Mouse (Mus musculus) midbrain, embryonic 13.5 days (tissue): ENCODE data around the gene Mcpt1. TPM values are rescaled to one million over a fixed set of nuclear protein-coding genes. Genes with fewer than 3 reads are reported as not detected.
"Not testable (repeated sequence)": the region's sequence is repeated elsewhere in the genome, so short reads cannot be mapped to it uniquely, and the experiment has no call there.

Experiments used
- ATAC-seq: fragments of 200-750 bp; cut with Nextera tagmentation; 2 replicates; pipeline ENCODE4 v1.8.0; 2017; ENCODE audit warnings: mild to moderate bottlenecking, moderate TSS enrichment, moderate library complexity
- H3K27ac ChIP-seq: fragments of 300-500 bp; sonication (generic); 2 replicates; pipeline ENCODE4 v1.5.1; 2015; ENCODE audit warnings: inconsistent platforms, mild to moderate bottlenecking, moderate library complexity
- H3K27me3 ChIP-seq: fragments of 300-500 bp; sonication (generic); 2 replicates; pipeline ENCODE4 v1.6.1; 2015; ENCODE audit warnings: mild to moderate bottlenecking, inconsistent platforms
- H3K36me3 ChIP-seq: fragments of 300-500 bp; sonication (generic); 2 replicates; pipeline ENCODE4 v1.6.1; 2015; ENCODE audit warnings: mild to moderate bottlenecking, inconsistent platforms
- H3K4me1 ChIP-seq: fragments of 300-500 bp; sonication (generic); replicated peaks from 2 replicates; pipeline ENCODE4 v1.6.1; 2015; ENCODE audit warnings: inconsistent platforms
- H3K4me2 ChIP-seq: fragments of 300-500 bp; sonication (generic); replicated peaks from 2 replicates; pipeline ENCODE4 v1.6.1; 2015; ENCODE audit warnings: moderate library complexity, mild to moderate bottlenecking, inconsistent platforms
- H3K4me3 ChIP-seq: fragments of 300-500 bp; sonication (generic); replicated peaks from 2 replicates; pipeline ENCODE4 v1.5.1; 2015; ENCODE audit warnings: mild to moderate bottlenecking, inconsistent platforms
- H3K9ac ChIP-seq: fragments of 300-500 bp; sonication (generic); replicated peaks from 2 replicates; pipeline ENCODE4 v1.6.1; 2015; ENCODE audit warnings: mild to moderate bottlenecking, inconsistent platforms
- H3K9me3 ChIP-seq: fragments of 300-500 bp; sonication (generic); 2 replicates; pipeline ENCODE4 v1.6.1; 2016; ENCODE audit warnings: mild to moderate bottlenecking, inconsistent platforms
- WGBS: fragments of 180-500 bp; shearing (Covaris S2); methylation state at CpG from one replicate; pipeline ENCODE4 v1.1.7; 2015; 5-methylcytosine and 5-hydroxymethylcytosine counted together
- polyA plus RNA-seq: library from polyadenylated mRNA; unstranded; fragments of >200 nt; fragmentation: Nextera tagmentation; extraction: Ambion mirVana; gene quantifications from 2 replicates; pipeline ENCODE4 v1.2.1, GENCODE M21; 2015

The Mcpt1 gene
- polyA plus RNA-seq, result not detected in 2 replicates

- not testable (repeated sequence) for H3K4me2 ChIP-seq, H3K4me1 ChIP-seq, H3K36me3 ChIP-seq, ATAC-seq, H3K9ac ChIP-seq, H3K27me3 ChIP-seq, H3K9me3 ChIP-seq, H3K4me3 ChIP-seq, H3K27ac ChIP-seq
- 86% methylated on average over 3 of the region's 3 CpGs for WGBS
These were observed at the start of gene Mcpt1 for GRCm38 (mm10) chr14:56017671-56018070. Mcpt1 (plus strand) TSS chr14:56017971.

GRCm38 (mm10) chr14:55987464-55987863, 30.3 kb upstream of the Mcpt1 start:
- ATAC-seq, H3K4me2 ChIP-seq, H3K36me3 ChIP-seq, H3K4me1 ChIP-seq, H3K9me3 ChIP-seq, H3K27me3 ChIP-seq, H3K9ac ChIP-seq, H3K4me3 ChIP-seq, H3K27ac ChIP-seq: not testable (repeated sequence)
- WGBS, result 92% methylated on average over 2 of the region's 3 CpGs

GRCm38 (mm10) chr14:56013147-56013546, 4.6 kb upstream of the Mcpt1 start:
- Histone ChIP-seq H3K4me2 (no peak overlapping the region), H3K27me3 (no peaks in the 10 kb centered on the region), H3K9ac (no peak overlapping the region), H3K36me3 (no peaks in the 10 kb centered on the region), H3K4me1 (no peaks in the 10 kb centered on the region), H3K27ac (no peak overlapping the region), H3K4me3 (no peak overlapping the region), H3K9me3 (no peaks in the 10 kb centered on the region; the same call in none of the 2 replicates)
- WGBS, result 67% methylated on average over 3 of the region's 3 CpGs
- no peak for ATAC-seq

GRCm38 (mm10) chr14:56013924-56014323, 3.8 kb upstream of the Mcpt1 start:
- no peaks in the 10 kb centered on the region for H3K27me3 ChIP-seq
- H3K4me2 ChIP-seq, result no peak overlapping the region
- no peaks in the 10 kb centered on the region; the same call in 1 of the 2 replicates for H3K9me3 ChIP-seq
- no peak overlapping the region for H3K4me3 ChIP-seq
- no peaks in the 10 kb centered on the region for H3K36me3 ChIP-seq
- 93% methylated on average over 2 of the region's 2 CpGs for WGBS
- H3K4me1 ChIP-seq, result no peaks in the 10 kb centered on the region
- H3K9ac ChIP-seq, result no peak overlapping the region
- ATAC-seq, result no peak
- H3K27ac ChIP-seq, result no peak overlapping the region

GRCm38 (mm10) chr14:56019446-56019845, 1.7 kb downstream of the Mcpt1 start:
- no peak for ATAC-seq
- 93% methylated on average over 1 of the region's 1 CpGs for WGBS
- Histone ChIP-seq H3K4me1 (no peaks in the 10 kb centered on the region), H3K9me3 (no peaks in the 10 kb centered on the region; the same call in 1 of the 2 replicates), H3K4me2 (no peak overlapping the region), H3K4me3 (no peak overlapping the region), H3K27me3 (no peaks in the 10 kb centered on the region), H3K9ac (no peak overlapping the region), H3K36me3 (no peaks in the 10 kb centered on the region), H3K27ac (no peak overlapping the region)

GRCm38 (mm10) chr14:56021305-56021704, 3.5 kb downstream of the Mcpt1 start:
- WGBS, result 83% methylated on average over 4 of the region's 4 CpGs
- ATAC-seq, result not testable (repeated sequence)

GRCm38 (mm10) chr14:56030395-56030794, 12.6 kb downstream of the Mcpt1 start, which contains the start of gene Mcpt9:
Mcpt9 (minus strand) TSS chr14:56030495.
- not testable (repeated sequence) for H3K9ac ChIP-seq, H3K4me1 ChIP-seq, ATAC-seq, H3K27ac ChIP-seq, H3K9me3 ChIP-seq, H3K4me3 ChIP-seq, H3K4me2 ChIP-seq, H3K27me3 ChIP-seq, H3K36me3 ChIP-seq
- WGBS, result 83% methylated on average over 3 of the region's 3 CpGs

More at GRCm38 (mm10) chr14:56021305-56021704, 3.5 kb downstream of the Mcpt1 start:
- not testable (repeated sequence) for H3K4me3 ChIP-seq, H3K4me2 ChIP-seq, H3K27ac ChIP-seq, H3K36me3 ChIP-seq, H3K9me3 ChIP-seq, H3K27me3 ChIP-seq, H3K4me1 ChIP-seq, H3K9ac ChIP-seq

GRCm38 (mm10) chr14:56034433-56034832, 16.7 kb downstream of the Mcpt1 start:
- Histone ChIP-seq H3K4me1 (no peaks in the 10 kb centered on the region), H3K36me3 (no peaks in the 10 kb centered on the region), H3K9ac (no peak overlapping the region), H3K9me3 (no peaks in the 10 kb centered on the region), H3K27ac (no peak overlapping the region), H3K27me3 (no peaks in the 10 kb centered on the region), H3K4me3 (no peak overlapping the region), H3K4me2 (no peak overlapping the region)
- no peak for ATAC-seq
- 90% methylated on average over 2 of the region's 2 CpGs for WGBS

GRCm38 (mm10) chr14:56041792-56042191, 24.0 kb downstream of the Mcpt1 start, which contains the start of gene Mcpt2:
Mcpt2 (plus strand) TSS chr14:56042041.
- H3K36me3 ChIP-seq, H3K4me1 ChIP-seq, H3K4me3 ChIP-seq, H3K9ac ChIP-seq, H3K4me2 ChIP-seq, ATAC-seq, H3K9me3 ChIP-seq, H3K27ac ChIP-seq, H3K27me3 ChIP-seq: not testable (repeated sequence)
- 74% methylated on average over 1 of the region's 1 CpGs for WGBS

GRCm38 (mm10) chr14:56055408-56055807, 37.6 kb downstream of the Mcpt1 start:
- Histone ChIP-seq H3K4me1 (no peaks in the 10 kb centered on the region), H3K27me3 (no peaks in the 10 kb centered on the region), H3K27ac (no peak overlapping the region), H3K36me3 (no peaks in the 10 kb centered on the region), H3K9me3 (no peaks in the 10 kb centered on the region), H3K4me2 (no peak overlapping the region), H3K4me3 (no peak overlapping the region), H3K9ac (no peak overlapping the region)
- no peak for ATAC-seq
- WGBS, result 86% methylated on average over 3 of the region's 3 CpGs

- Histone ChIP-seq H3K9ac (no peak overlapping the region), H3K4me2 (no peak overlapping the region), H3K4me3 (no peak overlapping the region), H3K36me3 (no peaks in the 10 kb centered on the region), H3K27ac (no peak overlapping the region), H3K27me3 (no peaks in the 10 kb centered on the region), H3K4me1 (no peaks in the 10 kb centered on the region), H3K9me3 (no peaks in the 10 kb centered on the region)
- WGBS, result 88% methylated on average over 4 of the region's 4 CpGs
- ATAC-seq, result no peak
These were observed 40.0 kb downstream of the Mcpt1 start for GRCm38 (mm10) chr14:56057722-56058121.

- not testable (repeated sequence) for H3K9ac ChIP-seq, H3K4me2 ChIP-seq, H3K27me3 ChIP-seq, H3K9me3 ChIP-seq, H3K4me3 ChIP-seq, H3K27ac ChIP-seq, ATAC-seq, H3K4me1 ChIP-seq, H3K36me3 ChIP-seq
- 85% methylated on average over 3 of the region's 3 CpGs for WGBS
These were observed 44.4 kb downstream of the Mcpt1 start, which contains the start of gene Mcpt4 for GRCm38 (mm10) chr14:56062213-56062612. Mcpt4 (minus strand) TSS chr14:56062313.
